Mouse (Mus musculus) spleen, adult 10 weeks (tissue): Measurements from ENCODE around the gene Gpr6. TPM values are rescaled to one million over a fixed set of nuclear protein-coding genes. Genes with fewer than 3 reads are reported as not detected.

Source experiments
- polyA plus RNA-seq: library from polyadenylated mRNA; stranded (reverse); fragments of 350-450 nt; fragmentation: Illumina TruSeq; extraction: RNeasy Lipid Tissue Mini Kit (QIAGEN cat#74804); gene quantifications from one replicate; pipeline ENCODE4 v1.2.3, GENCODE M21; 2015; ENCODE audit warnings: low replicate concordance; ENCODE audit not compliant: insufficient read depth

The Gpr6 gene
- polyA plus RNA-seq = not detected

DNA sequence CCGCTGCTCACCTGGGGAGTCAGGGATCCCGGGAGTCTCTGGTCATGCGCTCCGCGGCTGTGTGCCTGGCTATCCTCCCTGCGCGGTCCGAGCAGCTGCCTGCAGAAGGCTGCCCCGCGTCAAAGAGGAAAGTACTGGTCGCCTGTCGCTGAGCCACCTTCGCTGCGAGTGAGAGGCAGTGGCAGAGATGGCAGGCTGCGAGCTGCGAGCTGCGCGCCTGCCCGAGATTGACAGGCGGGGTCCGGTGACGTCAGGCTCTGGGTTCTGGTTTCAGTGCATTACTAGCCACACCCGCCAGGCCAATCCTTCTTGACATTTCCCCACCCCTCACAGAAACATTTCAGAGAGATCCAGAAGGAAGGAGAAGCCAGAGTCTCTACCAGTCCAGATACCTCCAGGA is at the start of gene Gpr6:
Gene Gpr6, minus strand, starts transcription at position 170 of the 400 bp plus-strand sequence.

Other genes starting within 250 kb of the Gpr6 start
- gene Cdc40, start 189.0 kb downstream of the Gpr6 start, polyA plus RNA-seq = 55.4 TPM
- gene Wasf1, start 188.8 kb downstream of the Gpr6 start, polyA plus RNA-seq = 0.51 TPM
- 25.9 TPM for gene Fig4, start 231.0 kb upstream of the Gpr6 start, polyA plus RNA-seq
- gene Ak9, start 231.7 kb upstream of the Gpr6 start, polyA plus RNA-seq = 0.06 TPM